Mouse (Mus musculus): ENCODE measurements at regions not wholly inside any gene's neighbourhood (a gene's known extent, or its start where the extent isn't known, plus 50 kb on each side); places are given as distances from the start of the nearest gene placed in this dataset.

- TF ChIP-seq CTCF (IDR thresholded peaks at IDR 0.05; ENCODE audit: low read depth, low read length) (no peak), GATA1 (IDR thresholded peaks at IDR 0.05; ENCODE audit: borderline replicate concordance, low read length) (no peak)
Measured at GRCm38 (mm10) chr5:97200655-97201054, 89.3 kb upstream of the Paqr3 start.

All from G1E (cell line).